Mouse (Mus musculus) E14TG2a.4 (cell line): ENCODE data around the gene Nuak2.

Experiments used
- CTCF ChIP-seq: conservative IDR thresholded peaks from 2 replicates; pipeline ENCODE4 v1.5.1; 2014; ENCODE audit warnings: low read length
- NANOG ChIP-seq: IDR thresholded peaks from 2 replicates; pipeline ENCODE4 v1.6.1; 2014; ENCODE audit warnings: borderline replicate concordance, low read length, mixed read lengths
- POU5F1 ChIP-seq: IDR thresholded peaks from 2 replicates; pipeline ENCODE4 v1.6.1; 2014; ENCODE audit warnings: low read length, borderline replicate concordance

DNA sequence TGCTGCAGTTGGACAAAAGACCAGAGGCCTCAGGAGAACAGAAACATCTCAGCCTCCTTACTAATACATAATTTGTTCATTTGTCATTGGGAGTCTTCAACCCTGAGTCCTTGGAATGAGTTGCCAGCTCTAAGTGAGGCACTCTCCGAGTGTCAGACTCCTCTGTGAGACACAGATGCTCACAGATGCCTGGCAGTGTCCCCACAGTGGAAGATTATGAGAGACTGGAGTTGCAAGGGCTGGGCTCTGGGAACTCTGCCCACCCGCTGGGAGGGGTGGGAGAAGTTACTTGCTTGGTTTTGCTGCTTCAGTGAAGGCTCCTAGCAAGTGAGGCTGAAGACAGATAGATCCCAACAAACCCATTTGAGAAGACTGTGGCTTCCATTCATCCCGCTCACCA, 19.9 kb upstream of the Nuak2 start:
- no peak for TF ChIP-seq CTCF
- no peak for TF ChIP-seq NANOG
- TF ChIP-seq POU5F1: no peak
